Mouse (Mus musculus) lung, embryonic 14.5 days (tissue): ENCODE measurements around the gene Hmbs. TPM values are rescaled to one million over a fixed set of nuclear protein-coding genes. Genes with fewer than 3 reads are reported as not detected.

ENCODE experiments used
- ATAC-seq: fragments of 200-750 bp; cut with Nextera tagmentation; 2 replicates; pipeline ENCODE4 v1.8.0; 2017; ENCODE audit warnings: mild to moderate bottlenecking, moderate TSS enrichment, moderate library complexity; ENCODE audit not compliant: insufficient read depth
- DNase-seq: peaks from one replicate; pipeline ENCODE4 v3.0.0-alpha.2; 2015
- H3K27ac ChIP-seq: fragments of 300-500 bp; sonication (generic); 2 replicates; pipeline ENCODE4 v1.5.1; 2014; ENCODE audit warnings: low read depth, mild to moderate bottlenecking, moderate library complexity
- H3K27me3 ChIP-seq: fragments of 300-500 bp; sonication (generic); 2 replicates; pipeline ENCODE4 v1.6.1; 2014; ENCODE audit warnings: low read length, control low read depth; ENCODE audit not compliant: insufficient read depth
- H3K36me3 ChIP-seq: fragments of 300-500 bp; sonication (generic); 2 replicates; pipeline ENCODE4 v1.6.1; 2014; ENCODE audit warnings: control low read depth; ENCODE audit not compliant: insufficient read depth
- H3K4me1 ChIP-seq: fragments of 300-500 bp; sonication (generic); 2 replicates; pipeline ENCODE4 v1.6.1; 2014; ENCODE audit warnings: antibody characterized with exemption, control low read depth; ENCODE audit not compliant: insufficient read depth
- H3K4me2 ChIP-seq: fragments of 300-500 bp; sonication (generic); 2 replicates; pipeline ENCODE4 v1.6.1; 2014; ENCODE audit warnings: mild to moderate bottlenecking
- H3K4me3 ChIP-seq: fragments of 300-500 bp; sonication (generic); 2 replicates; pipeline ENCODE4 v1.5.1; 2014; ENCODE audit warnings: low read depth, low read length
- H3K9ac ChIP-seq: fragments of 300-500 bp; sonication (generic); 2 replicates; pipeline ENCODE4 v1.6.1; 2014
- H3K9me3 ChIP-seq: fragments of 300-500 bp; sonication (generic); 2 replicates; pipeline ENCODE4 v1.6.1; 2016; ENCODE audit warnings: low read depth, low read length, control low read depth
- CTCF ChIP-seq: IDR thresholded peaks from 2 replicates; pipeline ENCODE4 v1.5.1; 2016; ENCODE audit warnings: antibody characterized with exemption, low read depth
- WGBS: fragments of 180-500 bp; shearing (Covaris S2); extraction: QIAGEN DNeasy Blood & Tissue Kit; methylation state at CpG from one replicate; pipeline ENCODE4 v1.1.7; 2014; 5-methylcytosine and 5-hydroxymethylcytosine counted together
- polyA plus RNA-seq: library from polyadenylated mRNA; unstranded; fragments of >200 nt; fragmentation: Nextera tagmentation; extraction: Ambion mirVana; gene quantifications from 2 replicates; pipeline ENCODE4 v1.2.1, GENCODE M21; 2014

The Hmbs gene
- polyA plus RNA-seq, result 128 and 131 TPM in 2 replicates

DNA sequence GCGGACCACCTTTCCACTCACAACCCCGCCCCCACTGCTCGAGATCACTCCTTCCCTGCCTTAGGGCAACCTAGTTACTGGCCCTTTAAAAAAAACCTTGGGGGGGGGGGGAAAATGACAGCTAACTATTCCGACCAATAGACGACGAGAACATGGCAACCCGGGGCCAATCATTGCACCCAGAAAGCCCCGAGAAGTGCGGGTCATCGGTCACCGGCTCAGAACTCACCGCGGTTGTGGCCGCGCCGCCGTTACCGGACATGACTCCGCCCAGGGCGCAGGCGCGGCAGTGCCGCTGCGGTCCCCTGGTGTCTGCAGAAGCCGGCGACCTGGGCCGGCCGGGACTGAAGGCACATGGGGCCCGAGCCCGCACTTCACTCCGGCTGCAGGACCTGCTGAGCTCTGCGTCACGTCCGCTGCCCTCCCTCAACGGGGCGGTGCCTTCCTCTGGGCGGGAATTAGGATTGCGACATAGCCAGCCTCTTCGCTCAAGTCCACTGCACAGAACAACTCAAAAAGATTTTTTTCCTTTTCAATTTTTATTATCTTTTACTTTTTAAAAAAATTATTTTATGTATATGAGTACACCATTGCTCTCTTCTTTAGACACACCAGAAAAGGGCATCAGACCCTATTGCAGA lies at the start of gene Hmbs:
TSS of gene Hmbs (minus strand) at position 448 of the 641 bp plus-strand sequence.
- H3K27ac ChIP-seq, result peak within 1 kb of the TSS; percentile 98
- H3K27me3 ChIP-seq, result no peaks in the 10 kb centered on the region
- under 1% methylated on average over 39 of the region's 39 CpGs for WGBS
- H3K4me2 ChIP-seq, result peak within 1 kb of the TSS; percentile 82
- ATAC-seq (peak; percentile 95), DNase-seq (peak; percentile 97)
- peak within 1 kb of the TSS; percentile 74 for H3K9ac ChIP-seq
- peak within 1 kb of the TSS; percentile 76 for H3K4me3 ChIP-seq
- no peaks in the 10 kb centered on the region for H3K9me3 ChIP-seq
- peaks cover 45% of the 10 kb centered on the region for H3K36me3 ChIP-seq
- no peaks in the 10 kb centered on the region for H3K4me1 ChIP-seq
- no peak for TF ChIP-seq CTCF

DNA sequence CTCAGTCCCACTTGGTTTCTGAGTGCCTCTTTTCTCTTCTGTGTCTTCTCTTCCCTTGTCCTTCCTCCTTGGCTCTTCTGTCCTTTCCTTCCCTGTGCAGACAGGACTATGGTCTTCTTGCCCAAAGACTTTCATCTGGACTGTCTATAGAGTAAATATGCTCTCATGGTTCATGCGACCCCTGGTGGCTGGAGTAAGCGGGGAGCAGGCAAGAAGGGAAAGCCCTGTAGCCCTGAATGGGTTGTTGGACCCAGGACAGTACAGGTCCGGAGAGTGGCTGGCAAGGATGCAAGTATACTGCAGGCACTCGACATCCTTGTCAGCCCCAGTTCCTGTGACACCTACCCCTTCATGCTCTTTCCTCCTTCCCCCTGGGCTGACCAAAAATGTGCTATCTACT lies 47.4 kb upstream of the Hmbs start:
- Histone ChIP-seq H3K9ac (no peak overlapping the region), H3K27me3 (no peaks in the 10 kb centered on the region), H3K9me3 (no peaks in the 10 kb centered on the region), H3K36me3 (peaks cover 58% of the 10 kb centered on the region), H3K4me1 (no peaks in the 10 kb centered on the region), H3K4me2 (no peak overlapping the region), H3K4me3 (no peak overlapping the region), H3K27ac (no peak overlapping the region)
- peak; percentile 87 for DNase-seq
- 45% methylated on average over 4 of the region's 4 CpGs for WGBS
- TF ChIP-seq CTCF, result peak; percentile 85
- ATAC-seq, result 0 out of 2 replicates have a peak, but pooled peaks have one; percentile 28

GRCm38 (mm10) chr9:44389273-44389672 lies 45.2 kb upstream of the Hmbs start:
- DNase-seq (peak; percentile 65), ATAC-seq (no peak)
- Histone ChIP-seq H3K36me3 (peaks cover 80% of the 10 kb centered on the region), H3K9ac (no peak overlapping the region), H3K4me1 (no peaks in the 10 kb centered on the region), H3K27me3 (no peaks in the 10 kb centered on the region), H3K4me3 (no peak overlapping the region), H3K4me2 (no peak overlapping the region), H3K27ac (no peak overlapping the region), H3K9me3 (no peaks in the 10 kb centered on the region)
- WGBS, result 61% methylated on average over 8 of the region's 8 CpGs
- TF ChIP-seq CTCF, result peak; percentile 72

GRCm38 (mm10) chr9:44387221-44387620 lies 43.2 kb upstream of the Hmbs start:
- no peak overlapping the region for H3K4me2 ChIP-seq
- H3K4me3 ChIP-seq, result no peak overlapping the region
- no peak overlapping the region for H3K9ac ChIP-seq

DNA sequence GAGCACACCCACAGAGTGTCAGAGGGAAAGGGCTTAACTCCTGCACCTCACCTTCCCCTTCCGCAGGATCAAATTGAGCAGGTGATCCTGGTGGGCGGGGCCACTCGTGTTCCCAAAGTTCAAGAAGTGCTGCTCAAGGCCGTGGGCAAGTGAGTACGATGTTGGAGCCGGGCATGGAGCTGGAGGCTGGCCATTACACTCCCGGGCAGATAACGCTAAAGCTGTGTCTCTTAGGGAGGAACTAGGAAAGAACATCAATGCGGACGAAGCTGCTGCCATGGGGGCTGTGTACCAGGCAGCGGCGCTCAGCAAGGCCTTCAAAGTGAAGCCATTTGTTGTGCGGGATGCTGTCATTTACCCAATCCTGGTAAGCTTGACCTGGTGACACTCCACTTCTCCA lies 40.6 kb upstream of the Hmbs start:
- peaks cover 8% of the 10 kb centered on the region for H3K4me1 ChIP-seq
- no peak overlapping the region for H3K27ac ChIP-seq
- no peak for DNase-seq
- no peak overlapping the region for H3K4me3 ChIP-seq
- H3K27me3 ChIP-seq, result no peaks in the 10 kb centered on the region
- H3K9me3 ChIP-seq, result no peaks in the 10 kb centered on the region
- peaks cover 89% of the 10 kb centered on the region for H3K36me3 ChIP-seq
- WGBS, result 88% methylated on average over 13 of the region's 13 CpGs
- no peak overlapping the region for H3K9ac ChIP-seq
- ATAC-seq, result no peak
- no peak for TF ChIP-seq CTCF
- H3K4me2 ChIP-seq, result no peak overlapping the region

More at GRCm38 (mm10) chr9:44387221-44387620, 43.2 kb upstream of the Hmbs start:
- H3K27ac ChIP-seq, result no peak overlapping the region
- peaks cover 98% of the 10 kb centered on the region for H3K36me3 ChIP-seq
- WGBS, result 72% methylated on average over 3 of the region's 3 CpGs
- TF ChIP-seq CTCF, result no peak
- H3K9me3 ChIP-seq, result no peaks in the 10 kb centered on the region
- ATAC-seq (no peak), DNase-seq (no peak)
- H3K4me1 ChIP-seq, result no peaks in the 10 kb centered on the region
- no peaks in the 10 kb centered on the region for H3K27me3 ChIP-seq

DNA sequence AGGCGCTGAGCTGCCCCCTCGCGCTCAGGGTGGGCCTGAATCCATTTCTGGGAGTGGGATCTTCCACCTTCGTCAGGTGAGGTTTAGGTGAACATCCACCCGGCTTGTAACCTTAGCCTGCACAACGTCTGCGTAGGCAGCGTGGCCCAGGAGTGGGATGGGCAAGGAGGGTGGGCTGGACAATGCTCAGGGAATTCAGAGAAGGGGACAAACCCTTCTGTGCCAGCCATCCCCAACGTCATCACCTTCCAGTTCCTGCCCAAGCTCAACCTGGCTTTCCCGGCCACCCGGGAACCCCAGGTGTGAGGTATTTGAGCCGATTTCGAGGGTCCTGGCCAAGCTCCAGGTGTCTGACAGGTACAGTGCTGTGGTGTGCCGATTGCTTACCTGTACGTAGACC lies 35.8 kb upstream of the Hmbs start:
- peak overlapping the region; percentile 94 for H3K9ac ChIP-seq
- peak; percentile 18 for ATAC-seq
- peak overlapping the region; percentile 97 for H3K4me2 ChIP-seq
- no peak for DNase-seq
- no peak for TF ChIP-seq CTCF
- H3K9me3 ChIP-seq, result no peaks in the 10 kb centered on the region
- peaks cover 8% of the 10 kb centered on the region for H3K4me1 ChIP-seq
- H3K27me3 ChIP-seq, result no peaks in the 10 kb centered on the region
- H3K4me3 ChIP-seq, result peak overlapping the region; percentile 94
- WGBS, result 4% methylated on average over 15 of the region's 15 CpGs
- peaks cover 41% of the 10 kb centered on the region for H3K36me3 ChIP-seq
- peak overlapping the region; percentile 83 for H3K27ac ChIP-seq

DNA sequence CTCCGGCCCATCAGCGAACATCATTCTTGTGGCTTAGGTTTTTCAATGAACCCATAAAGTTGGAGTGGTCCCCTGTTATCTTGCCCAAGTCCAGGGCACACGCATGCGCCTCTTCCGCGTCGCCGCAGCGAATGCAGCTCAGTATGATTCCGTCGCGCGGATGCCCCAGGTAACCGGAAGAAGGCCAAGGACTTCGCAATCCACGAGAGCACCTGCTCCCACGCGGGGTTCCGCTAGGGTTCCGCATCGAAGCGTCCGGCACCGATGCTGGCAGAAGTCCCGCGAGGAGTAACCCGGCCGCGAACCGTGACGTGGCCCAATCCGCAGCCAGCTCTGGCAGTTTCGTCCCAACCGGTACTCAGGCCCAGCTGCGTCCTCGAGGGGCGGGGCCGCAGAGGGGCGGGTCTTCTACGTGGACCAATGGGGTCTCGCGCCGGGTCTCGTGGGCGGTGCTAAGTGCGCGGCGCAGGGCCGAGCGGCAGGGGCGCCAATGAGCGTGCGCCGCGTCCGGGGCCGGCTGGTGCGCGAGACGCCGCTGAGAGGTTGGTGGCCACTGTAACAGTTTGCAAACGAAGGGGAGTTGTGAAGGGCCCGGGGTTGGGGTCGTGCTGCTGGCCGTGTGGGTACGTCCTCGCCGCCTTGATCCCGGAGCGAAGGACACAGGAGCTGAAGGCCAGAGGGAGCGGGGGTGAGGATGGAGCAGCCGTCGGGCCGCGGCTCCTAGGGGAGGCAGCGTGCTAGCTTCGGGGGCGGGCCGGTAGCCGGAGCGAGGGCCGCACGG lies 35.2 kb upstream of the Hmbs start, which contains the start of gene Hyou1:
TSS of gene Hyou1 (plus strand) at position 437 of the 781 bp plus-strand sequence.
- peak within 1 kb of the TSS; percentile 94 for H3K4me3 ChIP-seq
- peak; percentile 19; the same call in 1 of the 2 replicates for TF ChIP-seq CTCF
- ATAC-seq (peak; percentile 97), DNase-seq (peak; percentile 99)
- H3K9me3 ChIP-seq, result no peaks in the 10 kb centered on the region
- H3K4me2 ChIP-seq, result peak within 1 kb of the TSS; percentile 97
- WGBS, result under 1% methylated on average over 83 of the region's 83 CpGs
- no peaks in the 10 kb centered on the region for H3K27me3 ChIP-seq
- peaks cover 8% of the 10 kb centered on the region for H3K4me1 ChIP-seq
- peak within 1 kb of the TSS; percentile 94 for H3K9ac ChIP-seq
- H3K27ac ChIP-seq, result peak within 1 kb of the TSS; percentile 88
- peaks cover 35% of the 10 kb centered on the region for H3K36me3 ChIP-seq
